Mouse (Mus musculus) forebrain, embryonic 10.5 days (tissue): ENCODE data around the gene Crybb1. TPM values are rescaled to one million over a fixed set of nuclear protein-coding genes. Genes with fewer than 3 reads are reported as not detected.
A peak's percentile ranks its signal among the peaks of the same experiment; 100 is the strongest.

Source experiments
- DNase-seq: peaks from one replicate; pipeline ENCODE4 v3.0.0-alpha.2; 2017; ENCODE audit warnings: low spot score; ENCODE audit errors: extremely low spot score
- H3K27ac ChIP-seq: fragments of 300-500 bp; sonication (generic); 2 replicates; pipeline ENCODE4 v1.5.1; 2016; ENCODE audit warnings: mild to moderate bottlenecking
- H3K27me3 ChIP-seq: fragments of 300-500 bp; sonication (generic); 2 replicates; pipeline ENCODE4 v1.6.1; 2016; ENCODE audit warnings: mild to moderate bottlenecking; ENCODE audit not compliant: poor library complexity, severe bottlenecking
- H3K36me3 ChIP-seq: fragments of 300-500 bp; sonication (generic); replicated peaks from 2 replicates; pipeline ENCODE4 v1.6.1; 2016; ENCODE audit warnings: mild to moderate bottlenecking, moderate library complexity
- H3K4me1 ChIP-seq: fragments of 300-500 bp; sonication (generic); 2 replicates; pipeline ENCODE4 v1.6.1; 2016
- H3K4me3 ChIP-seq: fragments of 300-500 bp; sonication (generic); 2 replicates; pipeline ENCODE4 v1.5.1; 2016; ENCODE audit warnings: mild to moderate bottlenecking, moderate library complexity
- H3K9me3 ChIP-seq: fragments of 300-500 bp; sonication (generic); 2 replicates; pipeline ENCODE4 v1.6.1; 2016; ENCODE audit warnings: mild to moderate bottlenecking, moderate library complexity
- WGBS: fragments of 180-500 bp; shearing (Covaris S2); methylation state at CpG from one replicate; pipeline ENCODE4 v1.1.7; 2016; 5-methylcytosine and 5-hydroxymethylcytosine counted together
- polyA plus RNA-seq: library from polyadenylated mRNA; unstranded; fragments of >200 nt; fragmentation: Nextera tagmentation; extraction: Ambion mirVana; gene quantifications from 2 replicates; pipeline ENCODE4 v1.2.1, GENCODE M21; 2016

The Crybb1 gene
- polyA plus RNA-seq, 1 experiment from 2014 or later = not detected

DNA sequence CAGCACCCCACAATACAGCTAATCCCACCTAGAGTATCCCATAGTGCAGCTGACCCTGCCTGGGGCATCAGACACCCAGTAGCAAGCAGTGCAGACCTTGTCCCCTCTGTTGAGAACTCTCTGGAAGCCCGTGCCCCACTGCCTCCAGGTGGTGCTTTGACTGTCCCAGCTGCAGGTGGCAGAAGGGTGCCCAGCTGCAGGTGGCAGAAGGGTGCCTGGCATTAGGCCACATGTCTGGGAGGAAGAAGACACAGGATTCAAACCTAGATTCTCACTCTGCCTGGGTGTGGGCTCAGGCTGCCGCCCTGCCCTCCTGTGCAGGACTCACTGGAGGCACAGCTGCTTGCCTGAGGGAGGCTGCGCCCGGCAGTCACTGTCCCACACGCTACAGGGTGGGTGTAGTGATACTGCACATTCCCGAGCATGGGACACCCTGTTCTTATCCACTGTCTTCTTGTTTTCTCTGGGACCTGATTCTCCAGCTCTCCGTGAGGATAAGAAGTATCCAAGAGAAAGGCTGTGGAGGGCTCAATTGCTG is 30.0 kb downstream of the Crybb1 start:
- Histone ChIP-seq H3K27ac (0 out of 2 replicates have a peak overlapping the region, but pooled peaks have one; percentile 30), H3K4me3 (no peak overlapping the region), H3K9me3 (no peaks in the 10 kb centered on the region), H3K27me3 (no peaks in the 10 kb centered on the region), H3K36me3 (peaks cover 4% of the 10 kb centered on the region; the same call in 1 of the 2 replicates), H3K4me1 (peaks cover 64% of the 10 kb centered on the region)
- DNase-seq = no peak
- 92% methylated on average over 7 of the region's 7 CpGs for WGBS

DNA sequence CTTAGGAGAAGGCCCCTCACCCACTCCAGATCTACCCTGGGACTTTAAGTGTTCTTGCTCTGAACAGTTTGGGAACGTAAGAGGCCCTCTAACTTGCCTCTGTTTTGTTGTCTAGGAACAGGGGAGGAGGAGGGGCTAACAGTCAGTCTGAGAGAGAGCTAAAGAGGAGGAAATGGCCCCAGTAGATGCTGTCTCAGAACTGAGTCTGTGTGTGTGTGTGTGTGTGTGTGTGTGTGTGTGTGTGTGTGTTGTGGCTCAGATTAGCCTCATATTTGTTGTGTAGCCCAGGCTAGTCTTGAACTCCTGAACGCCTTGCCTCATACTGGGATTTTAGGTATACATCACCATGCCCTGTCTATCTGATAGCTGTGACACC is 31.0 kb downstream of the Crybb1 start:
- 90% methylated on average over 2 of the region's 2 CpGs for WGBS
- no peaks in the 10 kb centered on the region for H3K9me3 ChIP-seq
- no peak overlapping the region for H3K27ac ChIP-seq
- no peak for DNase-seq
- peaks cover 4% of the 10 kb centered on the region; the same call in 1 of the 2 replicates for H3K36me3 ChIP-seq
- peaks cover 55% of the 10 kb centered on the region for H3K4me1 ChIP-seq
- no peaks in the 10 kb centered on the region for H3K27me3 ChIP-seq
- no peak overlapping the region for H3K4me3 ChIP-seq

DNA sequence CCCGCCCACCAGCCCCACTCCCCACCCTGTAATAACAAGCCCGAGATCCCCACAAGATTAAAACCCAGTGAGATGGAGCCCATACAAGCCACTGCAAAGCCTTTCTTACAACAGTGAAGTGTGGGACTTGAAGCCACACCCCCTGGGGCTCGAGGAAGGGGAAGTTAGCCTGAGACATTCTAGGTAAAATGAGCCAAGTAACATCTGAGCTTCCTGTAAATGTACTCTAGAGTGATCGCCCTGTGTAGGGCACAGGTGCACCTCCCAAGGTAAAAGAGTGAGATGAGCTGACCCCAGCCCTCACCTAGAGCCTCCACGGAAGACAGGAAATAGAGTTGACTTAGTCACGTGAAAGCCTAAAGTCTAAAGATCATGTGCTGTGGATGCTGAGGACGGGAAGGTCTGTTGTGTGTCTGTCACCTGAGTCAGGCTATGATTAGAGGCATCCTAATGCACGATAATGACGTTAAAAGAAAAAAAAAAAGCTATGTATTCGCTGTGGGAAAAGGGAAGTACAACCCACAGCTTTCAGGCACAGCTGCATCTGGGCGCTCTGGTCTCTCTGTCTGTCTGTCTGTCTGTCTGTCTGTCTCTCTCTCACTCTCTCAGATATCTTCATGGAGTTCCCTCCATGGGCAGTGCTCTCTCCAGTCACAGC is 31.5 kb downstream of the Crybb1 start:
- H3K36me3 ChIP-seq = peaks cover 4% of the 10 kb centered on the region; the same call in 1 of the 2 replicates
- WGBS = 86% methylated on average over 11 of the region's 11 CpGs
- H3K9me3 ChIP-seq = no peaks in the 10 kb centered on the region
- H3K4me3 ChIP-seq = no peak overlapping the region
- peak overlapping the region; percentile 53; the same call in 1 of the 2 replicates for H3K27ac ChIP-seq
- DNase-seq = no peak
- no peaks in the 10 kb centered on the region for H3K27me3 ChIP-seq
- peaks cover 50% of the 10 kb centered on the region for H3K4me1 ChIP-seq

DNA sequence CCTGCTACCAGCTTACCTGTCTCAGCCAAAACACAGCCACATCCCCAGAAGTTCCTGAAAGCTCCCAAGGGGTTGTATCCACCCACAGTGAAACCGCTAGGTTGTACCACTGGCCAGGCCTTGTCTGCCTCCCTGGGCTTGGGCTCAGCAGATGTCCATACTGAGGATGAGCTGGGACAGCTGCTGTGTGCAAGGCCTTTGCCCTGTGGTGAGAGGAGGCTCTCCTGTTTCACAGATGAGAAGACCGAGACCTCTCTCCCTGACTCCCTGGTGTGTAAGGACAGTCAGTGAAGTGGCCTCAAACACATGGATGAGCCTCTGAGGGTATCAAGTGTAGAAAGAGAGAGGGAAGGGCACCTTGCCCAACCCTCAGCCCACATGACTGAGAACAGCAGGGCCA is 32.0 kb downstream of the Crybb1 start:
- WGBS = 92% methylated on average over 2 of the region's 2 CpGs
- Histone ChIP-seq H3K36me3 (peaks cover 4% of the 10 kb centered on the region; the same call in 1 of the 2 replicates), H3K4me3 (no peak overlapping the region), H3K9me3 (no peaks in the 10 kb centered on the region), H3K4me1 (peaks cover 50% of the 10 kb centered on the region), H3K27ac (peak overlapping the region; percentile 53; the same call in 1 of the 2 replicates), H3K27me3 (no peaks in the 10 kb centered on the region)
- DNase-seq = no peak

DNA sequence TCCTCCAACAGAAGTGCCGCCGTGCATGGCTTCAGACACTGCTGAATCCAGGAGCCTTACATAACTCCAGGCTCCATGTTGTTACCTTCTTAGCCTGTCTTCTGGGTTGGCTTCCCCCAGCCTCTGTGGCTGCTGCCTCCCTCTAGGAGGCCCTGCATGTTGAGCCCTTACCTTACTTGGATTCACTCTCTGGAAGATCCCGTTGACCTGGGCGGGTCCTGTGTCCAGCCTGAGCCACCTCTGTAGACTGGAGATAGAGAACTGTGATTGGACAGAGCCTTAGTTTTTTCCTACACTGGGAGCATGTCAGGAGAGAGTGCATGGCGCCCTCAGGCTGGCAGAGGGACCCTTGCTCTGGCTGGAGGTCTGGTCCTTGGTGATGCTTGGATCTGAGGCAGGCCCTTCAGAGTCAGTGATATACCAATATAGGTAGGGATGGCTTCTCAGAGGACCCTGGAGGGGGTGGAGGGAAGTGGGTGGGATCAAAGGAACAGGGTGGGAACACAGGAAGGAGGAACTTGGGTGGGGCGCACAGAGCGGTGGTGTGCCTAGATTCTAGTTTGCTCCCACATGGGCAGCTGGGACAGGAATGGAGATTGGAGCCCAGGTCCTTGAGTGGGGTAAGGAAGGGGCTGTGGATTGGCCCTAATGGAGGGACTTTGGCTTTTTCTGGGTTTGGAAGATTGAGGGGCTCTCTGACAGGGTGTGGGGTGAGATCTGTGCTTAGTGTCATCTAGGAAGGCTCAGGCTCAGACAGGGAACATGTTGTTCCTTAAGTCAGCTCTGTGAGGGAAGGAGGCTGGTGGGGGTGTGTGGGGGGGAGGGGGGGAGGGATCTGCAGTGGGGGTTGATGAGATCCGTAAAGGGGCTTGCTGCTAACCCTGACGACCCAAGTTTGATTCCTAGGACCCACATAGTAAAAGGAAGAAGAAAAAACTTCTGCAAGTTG is 32.9 kb downstream of the Crybb1 start:
- WGBS = 86% methylated on average over 9 of the region's 9 CpGs
- Histone ChIP-seq H3K27ac (peak overlapping the region; percentile 11; the same call in 1 of the 2 replicates), H3K4me3 (no peak overlapping the region), H3K4me1 (peaks cover 47% of the 10 kb centered on the region), H3K36me3 (peaks cover 4% of the 10 kb centered on the region; the same call in 1 of the 2 replicates), H3K9me3 (no peaks in the 10 kb centered on the region), H3K27me3 (no peaks in the 10 kb centered on the region)
- no peak for DNase-seq

DNA sequence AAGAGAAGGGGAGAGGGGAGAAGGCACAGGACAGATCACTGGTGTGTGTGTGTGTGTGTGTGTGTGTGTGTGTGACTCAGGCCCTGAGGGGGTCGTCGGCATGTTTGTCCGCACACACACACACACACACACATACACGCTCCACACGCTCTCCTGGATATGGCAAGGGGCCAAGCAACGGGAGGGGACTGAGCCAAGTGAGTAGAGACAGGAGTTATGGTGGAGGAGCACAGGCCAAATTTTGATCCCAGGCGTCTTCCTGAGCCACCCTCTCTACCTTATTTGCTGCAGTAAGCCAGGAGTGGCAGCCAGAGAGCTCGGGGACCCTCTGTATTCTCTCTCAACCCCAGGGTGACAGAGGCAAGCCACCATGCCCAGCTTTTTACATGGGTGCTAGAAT is 33.6 kb downstream of the Crybb1 start:
- Histone ChIP-seq H3K4me3 (no peak overlapping the region), H3K27ac (no peak overlapping the region), H3K27me3 (no peaks in the 10 kb centered on the region), H3K36me3 (peaks cover 4% of the 10 kb centered on the region; the same call in 1 of the 2 replicates), H3K4me1 (peaks cover 44% of the 10 kb centered on the region), H3K9me3 (no peaks in the 10 kb centered on the region)
- DNase-seq = no peak
- WGBS = 88% methylated on average over 8 of the region's 8 CpGs

DNA sequence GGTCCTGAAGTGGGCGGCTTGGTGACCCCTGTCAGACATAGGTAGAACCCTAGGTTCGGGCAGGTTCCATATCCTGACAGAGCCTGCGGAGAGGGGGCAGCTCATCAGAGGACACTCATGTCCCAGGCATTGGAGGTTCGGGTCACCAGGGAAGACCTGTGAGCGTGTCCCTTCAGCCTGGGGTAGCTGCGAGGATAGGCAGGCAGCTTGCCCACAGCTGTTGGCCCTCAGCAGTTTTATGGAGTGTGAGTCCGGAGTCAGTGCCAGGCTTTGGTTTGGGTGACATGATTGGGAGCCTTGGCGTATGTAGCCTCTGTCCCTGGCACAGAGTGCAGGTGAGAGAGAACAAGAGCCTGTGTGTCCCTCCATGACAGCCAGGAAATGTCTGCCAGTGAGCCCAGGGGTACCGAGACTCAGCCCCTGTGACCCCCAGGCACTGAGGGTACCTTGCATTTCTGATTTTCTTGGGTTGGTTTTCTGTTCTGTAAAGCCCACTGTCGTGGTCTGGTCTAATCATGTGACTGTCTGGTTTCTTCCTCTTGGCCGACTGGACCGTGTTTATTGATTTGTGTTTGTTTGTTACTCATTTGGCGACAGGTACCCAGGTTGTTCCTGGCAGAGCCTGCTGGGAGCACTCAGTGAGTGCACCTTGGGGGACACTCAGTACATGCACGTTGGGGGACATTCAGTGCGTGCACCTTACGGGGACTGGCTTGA is 34.4 kb downstream of the Crybb1 start:
- WGBS = 92% methylated on average over 16 of the region's 16 CpGs
- H3K27ac ChIP-seq = no peak overlapping the region
- no peak overlapping the region for H3K4me3 ChIP-seq
- peaks cover 45% of the 10 kb centered on the region for H3K4me1 ChIP-seq
- H3K27me3 ChIP-seq = no peaks in the 10 kb centered on the region
- no peak for DNase-seq
- peaks cover 4% of the 10 kb centered on the region; the same call in 1 of the 2 replicates for H3K36me3 ChIP-seq
- H3K9me3 ChIP-seq = no peaks in the 10 kb centered on the region

DNA sequence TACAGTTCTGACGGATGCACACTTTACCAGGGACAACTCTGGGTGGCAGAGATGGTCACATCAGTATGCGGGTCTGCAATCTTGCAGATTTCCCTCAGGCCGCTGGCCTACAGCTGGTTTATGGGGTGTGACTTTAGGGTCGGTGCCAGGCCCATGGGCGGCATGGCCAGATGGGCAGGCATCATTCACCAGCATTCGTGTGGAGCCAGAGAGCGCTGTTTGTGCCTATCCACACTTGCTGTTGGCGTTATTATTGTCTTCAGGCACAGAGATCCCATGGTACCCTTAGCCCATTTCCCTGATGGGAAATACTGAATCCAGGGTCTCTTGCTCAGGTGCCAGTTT is 34.9 kb downstream of the Crybb1 start:
- Histone ChIP-seq H3K27me3 (no peaks in the 10 kb centered on the region), H3K27ac (no peak overlapping the region), H3K4me1 (peaks cover 49% of the 10 kb centered on the region), H3K9me3 (no peaks in the 10 kb centered on the region), H3K36me3 (peaks cover 3% of the 10 kb centered on the region; the same call in 1 of the 2 replicates), H3K4me3 (no peak overlapping the region)
- 97% methylated on average over 8 of the region's 8 CpGs for WGBS
- DNase-seq = no peak

DNA sequence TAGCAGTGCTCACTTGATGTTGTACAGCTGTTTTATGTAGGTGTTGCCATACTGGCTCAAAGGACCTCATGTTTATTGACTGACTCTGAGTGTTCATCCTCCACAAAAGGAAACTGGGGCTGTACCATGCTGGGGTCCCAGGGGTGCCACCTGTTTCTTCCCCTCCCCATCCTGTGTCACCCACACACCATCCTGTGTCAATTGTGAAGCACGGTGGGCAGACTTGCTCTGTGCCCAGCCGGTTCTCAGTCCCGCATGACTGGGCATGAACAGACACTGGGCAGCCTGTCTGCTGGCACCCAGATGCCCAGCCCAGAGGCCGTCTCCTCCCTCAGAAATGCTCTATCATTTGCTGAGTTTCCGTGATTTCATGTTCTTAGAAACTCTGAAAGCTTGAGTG is 36.3 kb downstream of the Crybb1 start:
- Histone ChIP-seq H3K9me3 (no peaks in the 10 kb centered on the region), H3K36me3 (no peaks in the 10 kb centered on the region), H3K4me3 (no peak overlapping the region), H3K4me1 (peaks cover 53% of the 10 kb centered on the region), H3K27me3 (no peaks in the 10 kb centered on the region), H3K27ac (no peak overlapping the region)
- no peak for DNase-seq
- 91% methylated on average over 5 of the region's 5 CpGs for WGBS

DNA sequence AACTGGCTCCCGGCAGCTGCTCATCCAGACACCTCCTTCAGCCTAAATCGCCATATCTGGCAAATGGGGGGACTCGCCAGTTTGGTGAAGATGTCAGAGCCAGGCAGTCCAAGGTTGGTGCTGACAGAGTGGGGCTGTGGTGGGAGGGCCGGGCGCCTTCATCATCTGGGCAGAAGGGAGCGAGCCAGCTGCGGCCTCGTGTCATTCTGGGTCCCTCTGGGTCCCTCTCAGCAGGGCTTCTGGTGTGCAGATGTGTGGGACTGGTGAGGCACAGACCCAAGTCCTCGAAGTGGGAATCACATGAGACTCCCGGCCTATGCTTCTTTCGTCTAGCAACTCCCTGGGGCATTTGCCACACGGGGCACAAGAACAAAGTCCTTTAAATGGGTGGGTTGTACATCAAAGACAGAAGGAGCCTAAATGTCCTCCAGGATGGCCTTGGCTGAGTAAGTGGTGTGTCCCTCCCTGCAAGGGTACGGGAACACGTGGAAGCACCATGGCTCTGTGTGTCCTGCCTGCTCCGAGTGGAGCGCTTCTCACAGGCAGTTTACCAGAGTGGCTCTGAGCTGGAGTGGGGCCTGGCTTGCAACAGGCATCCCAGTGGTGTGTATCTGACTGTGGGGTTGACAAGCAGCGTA is 36.8 kb downstream of the Crybb1 start:
- H3K9me3 ChIP-seq = no peaks in the 10 kb centered on the region
- peaks cover 54% of the 10 kb centered on the region for H3K4me1 ChIP-seq
- no peak for DNase-seq
- WGBS = 88% methylated on average over 17 of the region's 17 CpGs
- no peaks in the 10 kb centered on the region for H3K27me3 ChIP-seq
- H3K36me3 ChIP-seq = no peaks in the 10 kb centered on the region
- no peak overlapping the region for H3K4me3 ChIP-seq
- H3K27ac ChIP-seq = no peak overlapping the region

DNA sequence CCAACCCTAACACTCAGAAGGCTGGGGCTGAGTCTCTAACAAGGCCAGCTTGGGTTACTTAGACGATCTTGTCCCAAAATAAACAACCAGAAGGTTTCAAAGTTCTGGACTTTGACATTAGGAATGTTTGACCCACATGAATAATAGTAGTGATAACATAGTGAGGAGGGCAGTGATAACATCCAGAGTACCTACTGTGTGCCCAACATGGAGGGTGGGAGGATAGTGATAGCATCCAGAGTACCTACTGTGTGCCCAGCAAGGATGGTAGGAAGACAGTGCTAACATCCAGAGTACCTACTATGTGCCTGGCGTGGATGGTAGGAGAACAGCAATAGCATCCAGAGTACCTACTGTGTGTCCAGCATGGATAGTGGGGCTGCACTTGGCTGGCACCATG is 38.2 kb downstream of the Crybb1 start:
- WGBS = 84% methylated on average over 2 of the region's 2 CpGs
- Histone ChIP-seq H3K9me3 (no peaks in the 10 kb centered on the region), H3K4me3 (no peak overlapping the region), H3K27me3 (no peaks in the 10 kb centered on the region), H3K4me1 (peaks cover 42% of the 10 kb centered on the region), H3K36me3 (no peaks in the 10 kb centered on the region), H3K27ac (no peak overlapping the region)
- DNase-seq = no peak

DNA sequence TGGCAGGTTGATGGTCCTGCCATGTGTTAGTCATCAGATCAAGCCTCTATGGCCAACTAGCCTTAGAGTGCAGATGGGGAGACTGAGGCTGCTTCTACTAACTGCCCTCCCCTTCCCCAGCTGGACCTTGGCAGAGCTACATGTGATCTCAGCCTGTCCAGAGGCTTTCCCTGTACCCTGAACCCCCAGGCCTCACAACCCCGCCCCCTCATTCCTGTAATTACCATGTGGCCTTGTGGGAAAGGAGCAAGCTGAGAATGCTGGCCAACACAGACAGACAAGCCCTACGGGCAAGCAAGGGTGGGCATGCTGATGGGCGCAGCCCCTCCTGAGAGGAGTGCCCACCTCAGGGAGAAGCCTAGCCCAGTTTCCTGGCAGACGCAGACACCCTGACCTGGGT is 39.1 kb downstream of the Crybb1 start:
- no peak for DNase-seq
- Histone ChIP-seq H3K4me3 (no peak overlapping the region), H3K27me3 (no peaks in the 10 kb centered on the region), H3K9me3 (no peaks in the 10 kb centered on the region), H3K36me3 (no peaks in the 10 kb centered on the region), H3K27ac (peak overlapping the region; percentile 40), H3K4me1 (peaks cover 38% of the 10 kb centered on the region)
- 69% methylated on average over 4 of the region's 4 CpGs for WGBS
